Mouse (Mus musculus) heart, postnatal 10 days (tissue): ENCODE data around the gene Hoxa3. TPM values are rescaled to one million over a fixed set of nuclear protein-coding genes. Genes with fewer than 3 reads are reported as not detected.

ENCODE experiments used
- DNase-seq, 2 experiments: peaks; one replicate each; pipeline ENCODE4 v3.0.0; 2021
- intact Hi-C: fragments of 180-260 bp; cut with DNase I; formaldehyde crosslinking; loops from one replicate; pipeline ENCODE4 v1.15.1; 2025
- total RNA-seq, 2 experiments: library from RNA; stranded (reverse); gene quantifications; 2 replicates each; pipeline ENCODE4 v1.2.3; 2021

Hoxa3 gene
- total RNA-seq, 2 experiments from 2014 or later = 1.5 TPM

DNA sequence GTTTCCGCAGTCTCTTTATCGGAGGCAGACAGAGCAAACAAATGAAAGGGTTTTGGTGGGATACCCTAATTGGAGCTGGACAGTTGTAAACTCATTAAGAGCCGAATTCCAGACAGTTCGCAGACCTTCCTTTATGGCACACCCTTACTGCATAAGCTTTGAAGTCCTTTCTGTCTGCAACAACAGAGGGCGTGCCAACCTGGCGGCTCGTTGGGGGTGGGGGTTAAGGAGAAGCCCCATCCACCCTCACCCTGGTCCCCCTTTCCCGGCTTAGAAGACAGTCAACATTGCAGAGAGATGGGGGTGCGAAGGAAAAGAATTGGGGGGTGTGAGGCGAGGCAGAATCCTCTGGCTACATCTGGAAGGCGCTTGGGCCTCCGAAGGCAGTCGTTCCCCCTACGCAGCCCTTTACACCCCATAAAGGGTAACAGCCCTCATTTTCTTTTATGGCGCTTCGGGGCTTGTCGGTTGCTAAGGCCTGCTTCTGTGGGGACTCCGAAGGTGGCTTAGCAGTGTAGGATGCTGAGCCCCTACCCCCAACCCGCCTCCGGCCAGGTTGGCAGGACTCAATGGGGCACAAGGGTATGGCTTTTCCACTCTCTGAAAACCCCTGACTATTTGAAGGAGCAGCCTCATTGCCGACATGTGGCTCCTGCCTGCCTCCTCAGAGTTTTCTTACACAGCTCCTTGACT, 9.0 kb upstream of the Hoxa3 start:
- intact Hi-C loops = loop anchor here (2.0 to 5.0 kb wide), 3 partner anchors 350 to 1040 kb away; no protein-coding TSS in a partner anchor
- DNase-seq = no peak

DNA sequence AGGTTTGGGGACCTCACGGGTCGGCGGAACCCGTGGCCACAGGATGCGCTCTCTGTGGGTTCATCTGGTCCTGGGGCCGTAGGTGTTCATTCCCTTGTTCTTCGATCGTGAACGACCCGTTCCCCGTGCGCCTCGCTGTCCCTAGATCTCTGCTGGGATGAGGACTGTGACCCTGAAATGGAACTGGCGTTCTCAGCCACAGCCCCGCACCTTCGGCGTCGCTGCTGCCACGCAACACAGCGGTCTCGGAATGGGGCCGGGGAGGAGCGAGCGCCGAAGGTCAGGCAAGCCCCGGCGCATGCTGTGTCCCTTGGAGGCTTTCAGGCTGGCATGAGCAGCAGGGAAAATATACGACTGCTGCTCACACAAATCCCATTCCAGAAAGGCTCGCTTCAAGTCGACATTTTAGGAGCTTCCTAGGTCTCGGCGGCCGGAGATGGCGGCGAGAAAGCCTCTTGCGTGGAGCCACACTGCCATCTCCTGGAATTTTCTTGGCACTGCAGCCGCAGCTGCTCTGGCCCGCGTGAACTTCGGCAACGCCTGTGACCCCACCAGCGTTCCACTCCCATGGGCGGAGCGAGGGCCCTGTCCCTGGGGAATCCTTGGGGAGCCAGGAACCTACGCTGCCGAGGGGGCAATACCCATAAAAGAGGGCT, 8.3 kb upstream of the Hoxa3 start, which contains the start of gene Hoxa7:
Gene Hoxa7 (minus strand): TSS at position 518 of the 656 bp plus-strand sequence.
- DNase-seq = peak; percentile 88 to 92
- intact Hi-C loops = loop anchor here (2.0 to 5.0 kb wide), 3 partner anchors 349 to 1039 kb away; no protein-coding TSS in a partner anchor

DNA sequence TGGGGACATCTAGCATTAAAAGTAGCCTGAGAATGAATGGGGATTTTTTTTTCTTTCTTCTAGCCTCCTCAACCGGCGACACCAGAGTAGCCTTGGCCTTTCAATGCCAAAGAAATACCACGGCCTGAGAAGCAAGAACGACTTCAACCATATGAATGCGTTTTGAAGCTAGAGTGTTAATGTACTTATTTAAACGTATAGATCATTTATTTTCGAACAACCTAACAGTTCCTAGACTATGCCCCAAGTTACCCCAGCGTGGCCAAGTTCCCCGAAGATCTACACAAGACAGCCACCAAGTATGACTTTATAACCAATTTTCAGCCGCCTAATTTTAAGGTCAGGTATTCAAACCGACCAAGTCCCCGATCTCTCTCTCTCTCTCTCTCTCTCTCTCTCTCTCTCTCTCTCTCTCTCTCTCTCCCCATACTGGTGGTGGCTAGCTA, 7.8 kb upstream of the Hoxa3 start:
- DNase-seq = no peak
- intact Hi-C loops = loop anchor here (2.0 to 5.0 kb wide), 3 partner anchors 349 to 1039 kb away; no protein-coding TSS in a partner anchor

DNA sequence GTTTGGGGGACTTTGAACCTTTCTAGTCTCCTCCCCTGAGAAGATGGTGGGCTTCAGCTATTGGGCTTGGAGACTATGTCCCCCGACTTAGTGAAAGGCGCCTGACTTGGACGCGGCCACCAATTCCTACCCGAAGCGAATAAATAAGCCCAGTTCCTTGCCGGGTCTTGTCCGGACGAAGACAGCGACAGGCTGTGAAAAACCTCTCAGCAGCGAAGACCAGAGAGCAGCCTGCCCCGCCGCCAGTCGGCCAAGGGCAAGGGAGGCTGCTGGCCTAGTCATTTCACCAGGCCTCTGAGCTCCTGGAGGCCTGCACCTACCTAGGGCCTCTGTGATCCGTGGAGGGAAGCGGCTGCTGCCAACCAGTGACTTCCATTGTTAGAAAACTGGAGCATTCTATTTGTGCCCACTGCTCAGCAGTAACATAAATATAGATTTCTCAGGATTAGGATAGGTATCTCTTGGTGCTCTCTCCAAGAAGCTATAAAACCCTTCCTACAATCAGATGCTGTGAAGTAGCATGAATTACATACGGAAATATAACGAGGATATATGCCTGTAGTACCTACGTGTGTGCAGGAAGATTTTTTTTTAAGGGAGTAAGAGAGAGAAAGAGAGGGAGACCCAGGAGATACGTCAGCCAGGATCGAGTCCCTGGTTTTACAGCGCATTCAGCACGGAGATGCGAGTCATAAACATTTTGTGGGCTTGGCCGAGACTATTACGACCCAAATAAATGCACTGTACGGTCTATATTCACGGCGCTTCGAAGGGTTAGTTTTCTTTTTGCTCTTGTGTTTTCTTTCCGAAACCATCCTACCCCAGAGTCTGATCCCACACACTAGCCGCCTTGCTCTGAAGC, 7.1 kb upstream of the Hoxa3 start:
- DNase-seq = peak in 1 of 2 experiments; percentile 37

DNA sequence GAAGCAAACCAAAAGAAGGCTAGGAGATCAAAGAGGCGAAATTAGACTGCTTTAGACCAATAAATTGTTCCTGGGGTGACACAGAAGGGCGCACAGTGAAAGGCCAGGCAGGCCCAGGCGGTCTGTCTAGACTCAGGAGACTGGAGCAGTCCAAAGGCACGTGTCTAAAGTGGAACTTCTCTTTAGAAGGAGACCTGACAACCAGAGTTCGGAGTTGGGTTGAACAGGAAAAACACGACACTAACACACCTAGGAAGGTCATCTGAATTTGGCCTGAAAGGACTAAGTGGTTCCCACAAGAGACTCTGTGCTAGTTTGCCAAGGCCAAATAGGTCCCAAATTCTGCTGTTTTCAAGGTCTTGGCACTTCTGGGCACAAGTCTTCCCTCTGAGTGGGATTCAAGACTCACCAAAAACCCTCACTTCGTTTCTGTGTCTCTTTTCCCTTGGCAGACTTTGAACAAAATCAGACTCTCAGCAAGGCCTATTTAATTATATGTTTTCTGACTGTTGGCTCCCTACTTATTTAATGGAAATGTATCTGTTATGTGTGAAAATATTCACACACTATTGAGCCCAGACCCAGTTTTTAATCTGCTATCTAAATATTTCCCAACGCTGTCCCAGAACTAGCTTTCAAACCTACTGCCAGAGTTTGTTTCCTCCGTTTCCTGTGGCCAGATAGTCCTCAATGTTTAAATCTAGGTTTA, 6.3 kb upstream of the Hoxa3 start:
- intact Hi-C loops = no loop called here
- DNase-seq = peak in 1 of 2 experiments; percentile 29

More for the DNA sequence above, 7.1 kb upstream of the Hoxa3 start:
- intact Hi-C loops = loop anchor here (2.0 to 5.0 kb wide), 3 partner anchors 348 to 1038 kb away; no protein-coding TSS in a partner anchor

DNA sequence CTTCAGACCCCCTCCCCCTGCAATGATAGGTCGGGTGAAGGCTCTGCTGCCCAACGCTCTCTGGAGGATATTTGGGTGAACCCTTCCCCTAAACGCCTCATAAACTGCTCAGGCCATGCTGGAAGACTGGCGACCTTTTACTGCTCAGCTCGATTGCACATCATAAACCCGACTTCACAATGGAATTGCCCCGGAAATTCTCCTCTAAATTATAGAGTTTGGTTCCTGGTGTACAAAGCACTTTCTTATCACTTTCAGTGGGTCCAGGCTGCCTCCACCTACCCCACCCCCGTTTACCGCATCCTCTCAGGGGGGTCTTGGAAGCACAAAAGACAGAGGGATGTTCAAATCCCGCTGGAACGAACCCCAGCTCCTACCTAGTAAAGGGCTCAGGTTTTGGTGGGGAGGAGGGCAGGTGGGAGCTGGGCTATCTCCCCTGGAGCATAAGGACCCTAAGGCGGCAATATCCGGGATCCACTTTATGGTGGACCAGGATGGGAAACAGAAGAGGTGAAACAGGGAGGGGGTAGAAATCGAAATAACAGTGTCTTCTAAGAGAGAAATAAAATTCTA, 5.6 kb upstream of the Hoxa3 start:
- DNase-seq = peak in 1 of 2 experiments; percentile 40
- intact Hi-C loops = no loop called here

DNA sequence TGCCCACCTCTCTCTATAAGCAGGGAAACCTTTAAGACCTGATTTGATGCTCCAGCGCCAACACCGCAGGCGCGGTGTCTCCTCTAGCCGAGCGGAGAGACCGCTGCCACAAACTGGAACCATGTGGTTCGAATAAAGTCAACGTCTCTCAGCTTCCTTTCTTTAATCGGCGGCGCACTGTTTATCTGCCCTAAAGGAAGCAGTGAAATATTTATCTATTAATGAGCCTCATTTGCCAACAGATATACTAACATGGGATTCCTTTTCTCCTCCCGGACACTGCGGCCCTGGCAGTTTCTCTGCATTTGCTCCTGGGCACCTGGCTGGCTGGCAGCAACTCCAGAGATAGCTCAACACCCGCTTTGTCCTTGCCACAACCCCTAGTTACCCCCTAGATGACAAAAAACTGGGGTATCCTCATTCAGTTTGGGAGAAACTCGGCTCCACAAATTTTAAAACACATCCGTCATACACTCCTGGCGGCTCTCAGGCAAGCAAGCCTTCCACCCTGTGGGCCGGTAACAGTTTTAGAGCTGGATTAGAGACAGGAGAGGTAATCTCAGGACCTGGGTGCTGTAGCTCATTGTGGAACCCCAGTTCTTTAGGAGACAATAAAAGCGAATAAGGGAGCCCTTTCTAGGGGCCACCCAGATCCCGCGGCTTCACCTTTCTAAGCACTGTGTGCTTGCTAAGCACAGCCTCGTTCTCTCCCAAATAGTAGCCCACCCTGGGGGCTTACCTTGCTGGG, 4.9 kb upstream of the Hoxa3 start:
- intact Hi-C loops = no loop called here
- peak in 1 of 2 experiments; percentile 33 for DNase-seq

DNA sequence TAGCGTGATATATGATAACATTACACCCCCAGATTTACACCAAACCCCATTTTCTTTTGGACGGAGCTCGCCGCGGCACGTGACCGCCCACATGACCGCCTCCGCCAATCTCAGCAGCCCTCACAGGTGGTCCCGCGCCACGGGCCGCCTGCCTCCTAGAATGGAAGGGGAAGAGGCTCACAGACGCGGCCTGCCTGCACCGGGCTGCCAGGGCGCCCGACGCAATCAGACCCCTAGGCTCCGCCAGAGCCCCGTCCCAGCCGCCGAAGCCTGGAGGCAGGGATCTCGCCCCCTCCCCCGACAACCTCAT, 4.3 kb upstream of the Hoxa3 start:
- intact Hi-C loops = no loop called here
- DNase-seq = peak in 1 of 2 experiments; percentile 43

DNA sequence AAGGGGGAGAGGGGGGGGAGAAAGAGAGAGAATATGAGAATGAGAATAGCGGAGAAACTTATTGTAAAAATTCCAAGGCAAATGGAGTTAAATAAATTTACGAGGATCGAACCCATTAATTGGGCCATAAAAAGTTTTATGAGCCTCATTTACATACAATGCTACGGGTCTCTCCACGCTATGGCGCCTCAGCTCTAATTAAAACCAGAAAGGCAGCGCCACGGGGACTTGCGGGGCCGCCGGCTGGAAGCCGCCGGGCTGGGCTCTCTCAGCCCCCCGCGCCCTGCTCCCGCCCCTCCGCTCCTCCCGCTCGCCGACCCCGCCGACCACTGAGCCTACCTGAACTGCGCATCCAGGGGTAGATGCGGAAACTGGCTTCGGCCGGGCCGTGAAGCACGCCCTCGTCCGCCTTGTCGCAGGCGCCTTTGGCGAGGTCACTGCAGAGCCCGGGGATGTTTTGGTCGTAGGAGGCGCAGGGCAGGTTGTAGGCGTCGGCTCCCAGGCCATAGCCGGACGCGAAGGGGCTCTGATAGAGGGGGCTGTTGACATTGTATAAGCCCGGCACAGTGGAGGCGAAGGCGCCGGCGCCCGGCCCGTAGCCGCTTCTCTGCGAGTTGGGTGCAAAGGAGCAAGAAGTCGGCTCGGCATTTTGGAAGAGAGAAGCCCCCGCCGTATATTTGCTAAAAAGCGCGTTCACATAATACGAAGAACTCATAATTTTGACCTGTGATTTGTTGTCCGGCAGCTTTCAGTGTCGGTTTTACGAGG, 3.7 kb upstream of the Hoxa3 start:
- intact Hi-C loops = no loop called here
- peak in 1 of 2 experiments; percentile 30 for DNase-seq

DNA sequence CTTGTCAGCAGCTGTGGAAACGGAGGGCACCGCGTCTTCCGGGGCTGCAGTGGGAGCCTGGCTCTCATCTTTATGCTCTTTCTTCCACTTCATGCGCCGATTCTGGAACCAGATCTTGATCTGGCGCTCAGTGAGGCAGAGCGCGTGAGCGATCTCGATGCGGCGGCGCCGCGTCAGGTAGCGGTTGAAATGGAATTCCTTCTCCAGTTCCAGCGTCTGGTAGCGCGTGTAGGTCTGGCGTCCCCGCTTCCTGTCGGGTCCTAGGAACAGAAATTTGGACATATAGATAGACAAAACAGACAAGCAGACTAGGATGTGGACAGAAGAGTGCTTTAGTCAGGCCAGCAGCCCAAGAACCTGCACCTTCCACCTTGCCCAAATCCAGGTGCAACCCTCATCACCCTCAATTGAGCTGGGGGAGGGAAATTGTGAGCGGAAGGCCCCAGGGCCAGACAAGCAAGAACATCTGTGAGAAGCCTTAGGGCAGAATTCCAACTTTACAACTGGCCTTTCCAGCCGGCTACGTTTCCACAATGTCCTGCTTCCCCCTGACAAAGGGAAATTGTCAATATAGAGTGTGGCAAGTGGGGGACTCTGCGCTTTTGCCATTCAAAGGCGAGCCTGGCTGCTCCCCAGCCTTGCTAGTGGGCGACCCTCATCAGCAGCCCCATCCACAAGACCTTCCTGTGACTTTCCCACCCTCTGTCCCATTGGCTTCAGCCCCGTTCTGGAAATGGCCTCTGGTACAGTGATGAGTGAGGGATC, 2.8 kb upstream of the Hoxa3 start:
- intact Hi-C loops = no loop called here
- no peak for DNase-seq

DNA sequence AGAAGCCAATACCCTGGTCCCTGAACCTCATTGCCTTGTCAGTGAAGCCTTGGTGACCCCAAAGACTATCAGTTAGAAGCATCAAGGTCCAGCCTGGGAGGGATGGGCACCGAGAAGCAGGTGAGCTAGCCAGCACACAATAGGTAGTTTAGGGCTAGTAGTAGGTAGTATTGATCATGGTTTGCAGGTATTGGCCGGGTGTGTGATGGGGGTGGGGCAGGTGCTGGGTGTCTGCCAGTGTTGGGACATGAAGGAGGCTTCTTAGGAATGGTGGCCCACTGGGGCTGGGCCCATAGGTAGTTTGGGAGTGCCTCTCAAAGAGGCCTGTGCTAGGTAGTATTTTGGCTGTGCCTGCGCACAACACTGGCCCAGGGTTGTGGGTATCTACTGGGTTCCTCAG, 1.9 kb upstream of the Hoxa3 start:
- DNase-seq = no peak
- intact Hi-C loops = no loop called here

DNA sequence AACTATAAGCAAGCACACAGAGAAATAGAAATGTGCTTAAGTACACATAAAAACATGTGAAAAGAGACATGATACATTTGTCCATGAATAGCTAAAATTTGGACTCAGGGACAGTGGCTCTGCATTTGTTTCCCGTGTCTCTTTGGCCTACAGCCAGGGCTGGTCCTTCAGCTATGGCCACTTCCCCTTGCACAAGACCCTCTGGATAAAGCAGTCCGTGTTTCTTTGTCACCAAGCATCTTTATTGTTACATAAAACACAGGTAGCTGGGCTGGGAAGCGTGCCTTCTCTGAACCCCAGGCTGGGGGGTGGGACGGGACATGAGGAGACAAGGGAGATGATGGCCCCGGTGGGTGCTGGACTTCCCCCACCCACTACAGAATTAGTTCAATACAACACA, 1.1 kb upstream of the Hoxa3 start:
- intact Hi-C loops = no loop called here
- no peak for DNase-seq

DNA sequence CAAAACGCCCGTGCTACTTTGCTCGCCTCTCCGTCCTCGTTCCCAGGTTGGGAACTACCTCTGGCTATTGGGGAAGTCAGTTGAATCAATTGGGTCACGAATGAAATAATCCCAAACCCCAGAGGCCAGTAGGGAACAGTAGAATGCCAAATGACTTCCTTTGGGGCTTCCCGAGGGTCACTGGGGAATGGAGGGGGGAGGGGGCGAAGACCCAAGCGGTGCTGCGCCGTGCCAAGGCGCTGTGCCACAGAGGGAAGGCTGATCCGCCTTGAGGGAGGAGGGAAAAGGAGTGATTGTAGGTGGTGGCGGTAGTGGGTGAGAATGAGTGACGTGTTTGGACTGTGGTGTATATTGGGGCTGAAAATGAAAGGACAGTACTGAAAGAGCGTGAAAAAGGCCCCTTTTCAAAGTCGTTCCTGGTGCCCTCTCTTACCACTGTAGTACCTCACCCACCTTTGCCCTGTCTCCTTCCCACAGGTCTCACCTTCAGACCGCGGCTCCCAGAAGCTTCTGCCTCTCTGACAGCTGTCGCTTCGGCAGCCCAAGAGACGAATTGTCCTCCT, 499 bp downstream of the Hoxa3 start:
- no peak for DNase-seq
- intact Hi-C loops = no loop called here

DNA sequence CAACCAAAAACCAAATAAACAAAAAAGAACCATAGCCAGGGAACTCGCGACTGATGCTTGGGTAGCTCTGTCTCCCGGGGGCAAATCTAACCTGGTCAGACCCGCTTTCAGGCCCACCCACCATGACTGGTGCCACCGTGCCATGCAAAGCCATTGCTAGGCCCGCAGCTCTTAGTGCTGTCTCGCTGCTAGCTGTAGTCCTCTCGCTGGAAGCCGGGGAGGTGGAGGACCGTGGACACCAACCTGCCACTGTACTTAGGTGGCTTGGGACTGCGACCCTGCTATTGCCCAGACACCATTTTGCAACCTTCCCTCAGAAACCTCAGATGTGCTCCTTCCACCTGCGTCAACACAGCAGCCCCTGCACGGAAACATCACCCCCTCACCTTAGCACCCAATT, 1.2 kb downstream of the Hoxa3 start:
- intact Hi-C loops = no loop called here
- no peak for DNase-seq

DNA sequence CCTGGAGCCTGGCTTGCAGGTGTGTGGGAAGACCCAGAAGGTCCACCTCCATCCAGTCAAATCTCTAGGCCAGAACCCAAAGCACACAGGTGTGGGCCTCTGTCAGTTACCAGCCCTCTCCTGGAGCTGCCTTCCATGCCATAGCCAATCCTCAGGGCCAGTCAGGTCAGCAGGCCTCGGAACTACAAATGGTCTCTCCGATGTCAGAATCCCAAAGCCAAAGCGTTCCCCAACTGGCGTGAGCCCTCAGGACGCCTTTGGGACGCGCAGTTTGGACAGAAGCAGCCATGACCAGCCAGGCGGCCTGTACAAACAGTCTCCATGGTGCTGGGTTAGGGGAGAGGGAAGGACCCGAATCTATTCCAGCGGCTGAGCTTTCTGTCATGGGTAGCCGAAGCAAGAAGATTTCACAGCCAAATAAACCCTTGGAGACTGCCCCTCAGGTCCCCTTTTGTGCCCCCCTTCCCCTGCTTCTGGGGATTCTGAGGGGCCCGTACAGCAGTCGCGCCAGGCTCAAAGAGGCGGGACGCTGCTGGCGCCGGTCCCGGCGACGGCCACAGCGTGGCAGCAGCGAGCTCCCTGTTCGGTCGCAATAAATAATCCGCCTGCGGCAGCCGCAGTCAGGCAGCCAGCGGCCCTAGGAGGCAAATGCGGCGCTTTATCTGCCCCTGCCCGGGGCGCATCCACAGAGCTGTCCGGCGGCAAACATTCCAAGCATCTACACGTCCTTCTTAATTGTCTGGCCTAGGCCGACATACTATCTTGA, 1.8 kb downstream of the Hoxa3 start:
- peak; percentile 76 to 80 for DNase-seq
- intact Hi-C loops = no loop called here

DNA sequence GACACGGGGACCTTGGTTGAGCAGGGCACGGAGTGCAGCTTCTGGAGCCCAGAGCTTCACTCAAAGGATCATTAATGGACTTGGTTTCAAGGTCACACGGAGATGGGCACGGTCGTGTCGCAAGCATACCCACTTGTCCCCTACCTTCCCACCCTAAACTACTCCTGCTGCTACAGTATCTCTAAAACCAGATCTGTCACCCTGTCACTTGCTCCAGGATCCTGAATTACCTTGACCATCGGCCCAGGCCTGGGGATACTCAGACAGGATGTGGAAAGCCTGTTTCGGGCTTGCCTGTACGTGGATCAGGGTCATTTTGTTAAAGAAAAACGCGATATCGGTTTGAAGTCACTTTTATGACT, 3.5 kb downstream of the Hoxa3 start:
- DNase-seq = no peak
- intact Hi-C loops = no loop called here
